18 mouse cellular contexts compared by ENCODE assay signal in genomic region chr14:62395346-62395745, GRCm38 (mm10).
DNase-seq lines count a peak whose midpoint lies in the region; ATAC-seq and TF ChIP-seq lines count a peak whose summit lies in the region.
"Had no signal": no experiment of that assay in that cellular context is flagged by ENCODE, and none has a peak within 500 bp of the region (broad histone marks: within the 10 kb centered on the region; RNA-seq: fewer than 3 reads in every experiment).

No protein-coding gene starts in this region.

- no peak overlapping the region for H3K4me3 ChIP-seq in hindbrain, postnatal 0 days (ENCODE audit: low read length)
- no peak overlapping the region for H3K4me3 ChIP-seq in hindbrain, embryonic 11.5 days (ENCODE audit: low read depth, low read length)
- H3K4me3 ChIP-seq: embryonic facial prominence, embryonic 13.5 days; embryonic facial prominence, embryonic 15.5 days; erythroblast, embryonic 14.5 days; forebrain, embryonic 10.5 days; forebrain, embryonic 12.5 days had no signal

- H3K27me3 ChIP-seq in hindbrain, postnatal 0 days (ENCODE audit: insufficient read depth, low read length): no peaks in the 10 kb centered on the region
- no peaks in the 10 kb centered on the region for H3K27me3 ChIP-seq in hindbrain, embryonic 11.5 days (ENCODE audit: control insufficient read depth, insufficient read depth, low read length)
- H3K27me3 ChIP-seq: embryonic facial prominence, embryonic 13.5 days; embryonic facial prominence, embryonic 15.5 days; forebrain, embryonic 12.5 days had no signal

- WGBS in hindbrain, postnatal 0 days: 84% methylated on average over 2 of the region's 2 CpGs
- 91% methylated on average over 2 of the region's 2 CpGs for WGBS in hindbrain, embryonic 11.5 days

- H3K27ac ChIP-seq in hindbrain, postnatal 0 days: no peak overlapping the region
- no peak overlapping the region for H3K27ac ChIP-seq in hindbrain, embryonic 11.5 days (ENCODE audit: low read depth, low read length)
- H3K27ac ChIP-seq: embryonic facial prominence, embryonic 13.5 days; embryonic facial prominence, embryonic 15.5 days; forebrain, embryonic 10.5 days; forebrain, embryonic 12.5 days had no signal

- no peak for TF ChIP-seq CTCF in hindbrain, postnatal 0 days (IDR thresholded peaks at IDR 0.05; ENCODE audit: low read depth)

- no peak overlapping the region for H3K4me2 ChIP-seq in hindbrain, postnatal 0 days (ENCODE audit: low read depth, low read length)
- no peak overlapping the region for H3K4me2 ChIP-seq in hindbrain, embryonic 11.5 days (replicated peaks; ENCODE audit: low read depth, low read length)
- H3K4me2 ChIP-seq: embryonic facial prominence, embryonic 13.5 days; embryonic facial prominence, embryonic 15.5 days; forebrain, embryonic 12.5 days had no signal

- ATAC-seq in hindbrain, postnatal 0 days: no peak
- ATAC-seq in hindbrain, embryonic 11.5 days (ENCODE audit: low FRiP score): no peak
- ATAC-seq: forebrain, embryonic 14.5 days; forebrain, embryonic 16.5 days had no signal

- no peaks in the 10 kb centered on the region for H3K9me3 ChIP-seq in hindbrain, postnatal 0 days (ENCODE audit: low read length)
- H3K9me3 ChIP-seq in hindbrain, embryonic 11.5 days (ENCODE audit: control insufficient read depth, low read length): no peaks in the 10 kb centered on the region
- H3K9me3 ChIP-seq: embryonic facial prominence, embryonic 13.5 days; embryonic facial prominence, embryonic 15.5 days; forebrain, embryonic 10.5 days; forebrain, embryonic 12.5 days had no signal

- no peak overlapping the region for H3K9ac ChIP-seq in hindbrain, postnatal 0 days (replicated peaks; ENCODE audit: low read length)
- no peak overlapping the region for H3K9ac ChIP-seq in hindbrain, embryonic 11.5 days (ENCODE audit: low read depth, low read length)
- H3K9ac ChIP-seq: embryonic facial prominence, embryonic 13.5 days; embryonic facial prominence, embryonic 15.5 days; forebrain, embryonic 12.5 days had no signal

- DNase-seq in adrenal gland, postnatal 14 days: peak; percentile 42
- no peak for DNase-seq in adrenal gland, adult 8-10 months
- peak; percentile 16 for DNase-seq in hindbrain, postnatal 0 days (ENCODE audit: low spot score)
- DNase-seq in hindbrain, embryonic 11.5 days (ENCODE audit: low spot score): no peak
- peak; percentile 51 for DNase-seq in retina, embryonic 14.5 days (ENCODE audit: low spot score)
- no peak for DNase-seq in embryo, embryonic 9.5 days (ENCODE audit: extremely low spot score)
- DNase-seq in right cerebral cortex, postnatal 25 days: no peak
- DNase-seq: cerebellum, adult 11-12 months; cerebellum, adult 9-10 months; cerebellum, postnatal 10 days; cerebellum, postnatal 25 days had no signal

- no peaks in the 10 kb centered on the region for H3K36me3 ChIP-seq in hindbrain, postnatal 0 days (ENCODE audit: insufficient read depth, low read length)
- H3K36me3 ChIP-seq in hindbrain, embryonic 11.5 days (ENCODE audit: control insufficient read depth, insufficient read depth, low read length): no peaks in the 10 kb centered on the region
- H3K36me3 ChIP-seq: embryonic facial prominence, embryonic 13.5 days; embryonic facial prominence, embryonic 15.5 days; forebrain, embryonic 10.5 days; forebrain, embryonic 12.5 days had no signal

- H3K4me1 ChIP-seq in hindbrain, postnatal 0 days (ENCODE audit: insufficient read depth, low read length): 0 out of 2 replicates have a peak, but pooled peaks cover 5% of the 10 kb centered on the region
- no peaks in the 10 kb centered on the region for H3K4me1 ChIP-seq in hindbrain, embryonic 11.5 days (replicated peaks; ENCODE audit: control insufficient read depth, insufficient read depth, low read length)
- H3K4me1 ChIP-seq: forebrain, embryonic 10.5 days had no signal

Comparison
In these comparisons a context has a peak if more than half of its experiments do, and no peak if none do; other contexts are left out.
1. DNase-seq: peak in adrenal gland, postnatal 14 days (single experiment), hindbrain, postnatal 0 days (single experiment) and retina, embryonic 14.5 days (single experiment); none in adrenal gland, adult 8-10 months (single experiment), hindbrain, embryonic 11.5 days (single experiment), embryo, embryonic 9.5 days (single experiment) and right cerebral cortex, postnatal 25 days (single experiment).